ENCODE assay signal across 28 mouse cellular contexts in the genomic region with DNA sequence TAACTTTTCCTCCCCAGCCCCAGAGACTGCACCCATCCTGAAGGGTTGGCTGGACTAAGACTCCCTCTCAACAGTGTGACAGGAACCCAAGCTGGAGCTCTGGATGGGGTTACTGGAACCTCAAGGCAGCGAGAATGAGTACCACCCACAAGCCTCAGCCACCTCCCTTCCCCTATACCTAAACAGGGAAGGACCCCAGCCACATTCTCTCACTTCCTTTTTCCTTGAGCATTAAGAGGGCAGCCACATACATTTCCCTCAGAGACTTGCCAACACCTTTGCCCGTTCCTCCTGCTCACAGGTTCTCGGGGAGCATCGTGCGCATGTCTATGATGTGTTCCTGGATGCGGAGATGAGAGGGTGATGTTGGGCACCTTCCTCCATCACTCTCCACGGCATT. TPM values are rescaled to one million over a fixed set of nuclear protein-coding genes. Genes with fewer than 3 reads are reported as not detected.
DNase-seq lines count a peak whose midpoint lies in the region; ATAC-seq and TF ChIP-seq lines count a peak whose summit lies in the region.
"Had no signal": no experiment of that assay in that cellular context is flagged by ENCODE, and none has a peak within 500 bp of the region (broad histone marks: within the 10 kb centered on the region; RNA-seq: fewer than 3 reads in every experiment).

No protein-coding gene starts in this region.

- no peaks in the 10 kb centered on the region for H3K36me3 ChIP-seq in hindbrain, embryonic 10.5 days
- H3K36me3 ChIP-seq in hindbrain, embryonic 14.5 days (replicated peaks; ENCODE audit: control insufficient read depth, insufficient read depth) = no peaks in the 10 kb centered on the region
- no peaks in the 10 kb centered on the region for H3K36me3 ChIP-seq in spleen, adult 2 months (ENCODE audit: control insufficient read depth, insufficient read depth, low read length)
- H3K36me3 ChIP-seq: embryonic facial prominence, embryonic 10.5 days; embryonic facial prominence, embryonic 15.5 days; forebrain, embryonic 12.5 days; midbrain, embryonic 12.5 days had no signal

- H3K9ac ChIP-seq in hindbrain, embryonic 14.5 days = no peak overlapping the region
- H3K9ac ChIP-seq: embryonic facial prominence, embryonic 15.5 days; forebrain, embryonic 12.5 days; forebrain, postnatal 0 days; liver, embryonic 14.5 days; midbrain, embryonic 12.5 days had no signal

- H3K9me3 ChIP-seq in hindbrain, embryonic 10.5 days = no peaks in the 10 kb centered on the region
- no peaks in the 10 kb centered on the region for H3K9me3 ChIP-seq in hindbrain, embryonic 14.5 days (ENCODE audit: control insufficient read depth, low read length)
- H3K9me3 ChIP-seq: embryonic facial prominence, embryonic 10.5 days; embryonic facial prominence, embryonic 15.5 days; forebrain, embryonic 12.5 days; megakaryocyte, embryonic 14.5 days; midbrain, embryonic 12.5 days had no signal

- H3K4me2 ChIP-seq in hindbrain, embryonic 14.5 days (replicated peaks) = no peak overlapping the region
- H3K4me2 ChIP-seq: embryonic facial prominence, embryonic 15.5 days; forebrain, embryonic 12.5 days; midbrain, embryonic 12.5 days had no signal

- no peak overlapping the region for H3K4me3 ChIP-seq in hindbrain, embryonic 10.5 days
- no peak overlapping the region for H3K4me3 ChIP-seq in hindbrain, embryonic 14.5 days (replicated peaks; ENCODE audit: low read length)
- no peak overlapping the region for H3K4me3 ChIP-seq in spleen, adult 2 months (ENCODE audit: extremely low read depth, insufficient read depth, insufficient read length)
- H3K4me3 ChIP-seq: embryonic facial prominence, embryonic 10.5 days; embryonic facial prominence, embryonic 15.5 days; forebrain, embryonic 12.5 days; megakaryocyte, embryonic 14.5 days; midbrain, embryonic 12.5 days had no signal

- peak overlapping the region; percentile 67 for H3K27ac ChIP-seq in hindbrain, embryonic 10.5 days
- no peak overlapping the region for H3K27ac ChIP-seq in hindbrain, embryonic 14.5 days
- peak overlapping the region; percentile 70 for H3K27ac ChIP-seq in spleen, adult 2 months (ENCODE audit: insufficient read depth, low read length)
- H3K27ac ChIP-seq: embryonic facial prominence, embryonic 15.5 days; liver, embryonic 14.5 days; midbrain, embryonic 12.5 days had no signal

- H3K27me3 ChIP-seq in hindbrain, embryonic 10.5 days (ENCODE audit: insufficient read depth, poor library complexity, severe bottlenecking) = peaks cover 18% of the 10 kb centered on the region
- no peaks in the 10 kb centered on the region for H3K27me3 ChIP-seq in hindbrain, embryonic 14.5 days (ENCODE audit: control insufficient read depth, insufficient read depth, low read length)
- no peaks in the 10 kb centered on the region for H3K27me3 ChIP-seq in spleen, adult 2 months (ENCODE audit: control insufficient read depth, insufficient read depth, low read length)
- H3K27me3 ChIP-seq: embryonic facial prominence, embryonic 15.5 days had no signal

- peaks cover 38% of the 10 kb centered on the region for H3K4me1 ChIP-seq in hindbrain, embryonic 10.5 days (replicated peaks)
- H3K4me1 ChIP-seq in hindbrain, embryonic 14.5 days (replicated peaks; ENCODE audit: control insufficient read depth, insufficient read depth, low read length) = peaks cover 13% of the 10 kb centered on the region; the same call in 1 of the 2 replicates
- H3K4me1 ChIP-seq in spleen, adult 2 months (ENCODE audit: control insufficient read depth, insufficient read depth, insufficient read length) = peaks cover 66% of the 10 kb centered on the region

- ATAC-seq in hindbrain, embryonic 14.5 days (ENCODE audit: low FRiP score) = no peak
- peak; percentile 34 for ATAC-seq in common myeloid progenitor, adult 5-6 weeks (replicated peaks; ENCODE audit: low read depth, poor library complexity, severe bottlenecking)
- peak; percentile 42; the same call in 1 of the 2 replicates for ATAC-seq in neutrophil, adult 5-6 weeks (ENCODE audit: extremely low read depth, insufficient number of reproducible peaks, low FRiP score, poor library complexity, severe bottlenecking)
- ATAC-seq: intestine, postnatal 0 days had no signal

- no peak for TF ChIP-seq POLR2A in spleen, adult 2 months (IDR thresholded peaks at IDR 0.05; ENCODE audit: low read depth, low read length)

- WGBS in hindbrain, embryonic 10.5 days = 90% methylated on average over 7 of the region's 7 CpGs
- WGBS in hindbrain, embryonic 14.5 days = 94% methylated on average over 7 of the region's 7 CpGs
- 27% methylated on average over 7 of the region's 7 CpGs for WGBS in spleen, adult 2 months

- no peak for DNase-seq in hindbrain, embryonic 10.5 days (ENCODE audit: low spot score)
- DNase-seq in hindbrain, embryonic 14.5 days (ENCODE audit: low spot score) = no peak
- peak; percentile 49 to 51 for DNase-seq in spleen, adult 2 months (ENCODE audit: low read depth in 1 of 2, low spot score in 2 of 2)
- DNase-seq in spleen, postnatal 14 days (ENCODE audit: low spot score in 2 of 2) = no peak
- DNase-seq in thymus, adult 18-20 months = no peak
- no peak for DNase-seq in thymus, postnatal 14 days
- DNase-seq: adrenal gland, postnatal 10 days; cerebellum, adult 11 months; cerebellum, adult 9-11 months; forebrain, postnatal 0 days; gastrocnemius, postnatal 10 days; heart, postnatal 4 days; kidney, adult 9 months; kidney, postnatal 10 days; layer of hippocampus, adult 9-11 months; liver; lung, adult 2 months; right cerebral cortex, adult 18-20 months; thymus, postnatal 36 days had no signal

- TF ChIP-seq CTCF in spleen, adult 2 months (IDR thresholded peaks at IDR 0.05; ENCODE audit: extremely low read depth, insufficient read depth, insufficient read length, insufficient replicate concordance) = no peak

RNA-seq across cellular contexts. Expression of a gene that starts 37.4 kb away (rescaled TPM):
- 4.1 and 7.0 TPM in 2 replicates for polyA plus RNA-seq in hindbrain, embryonic 10.5 days (2016; fragmentation: Nextera tagmentation; extraction: Ambion mirVana)
- 10.5 and 13.0 TPM in 2 replicates for polyA plus RNA-seq in hindbrain, embryonic 14.5 days (2014; fragmentation: Nextera tagmentation; extraction: Ambion mirVana)
- 47.7 and 82.0 TPM in 2 replicates for polyA plus RNA-seq in spleen, adult 2 months (2012; rRNA removed)
- total RNA-seq in common myeloid progenitor, adult 5-6 weeks (2017) = 10.0 and 14.7 TPM in 2 replicates
- 273 and 288 TPM in 2 replicates for total RNA-seq in neutrophil, adult 5-6 weeks (2017)

Comparison
In these comparisons a context has a peak if more than half of its experiments do, and no peak if none do; other contexts are left out.
1. DNase-seq: peak in spleen, adult 2 months (2 of 2); none in hindbrain, embryonic 10.5 days (single experiment), hindbrain, embryonic 14.5 days (single experiment), spleen, postnatal 14 days (0 of 2), thymus, adult 18-20 months (0 of 2) and thymus, postnatal 14 days (single experiment).